Comparison of ENCODE assay signal across 10 mouse cellular contexts in the genomic region with DNA sequence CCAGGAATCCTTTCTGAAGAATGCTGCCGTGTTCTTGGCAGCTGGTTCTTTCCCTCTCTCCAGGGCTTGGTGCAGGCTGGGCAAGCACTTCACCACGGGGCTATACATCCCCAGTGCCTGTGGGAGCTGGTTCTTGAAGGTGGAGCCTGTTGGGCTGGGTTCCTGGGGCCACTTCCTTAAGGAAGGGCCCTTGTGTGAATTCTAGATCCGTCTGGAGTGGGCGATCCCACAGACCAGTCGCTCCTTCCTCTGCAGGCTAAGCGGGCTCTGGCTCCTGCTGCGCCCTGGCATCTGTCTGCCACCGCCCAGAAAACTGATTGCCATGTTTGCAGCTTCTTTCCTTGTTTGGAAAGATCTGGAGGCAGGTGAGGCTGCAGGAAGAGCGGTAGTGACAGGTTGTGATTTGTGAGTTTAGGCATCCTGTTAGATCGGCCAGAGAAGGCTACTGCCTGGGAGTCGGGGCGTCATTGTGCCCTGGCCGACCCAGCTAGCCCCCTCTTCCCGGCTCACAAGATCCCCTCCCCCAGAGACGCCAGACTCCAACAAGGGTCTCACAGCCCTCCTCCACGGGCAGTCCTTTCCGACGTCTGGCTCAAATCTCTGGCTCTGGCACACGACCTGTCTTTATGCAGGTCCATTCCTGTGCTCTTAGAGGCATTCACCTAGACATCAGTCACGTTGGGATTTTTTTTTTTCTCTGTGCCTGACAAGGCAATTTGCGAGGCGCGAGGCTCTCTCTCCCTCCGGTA.
DNase-seq lines count a peak whose midpoint lies in the region; ATAC-seq and TF ChIP-seq lines count a peak whose summit lies in the region.
"Had no signal": no experiment of that assay in that cellular context is flagged by ENCODE, and none has a peak within 500 bp of the region (broad histone marks: within the 10 kb centered on the region; RNA-seq: fewer than 3 reads in every experiment).

No protein-coding gene starts in this region.

- no peak for DNase-seq in kidney, adult 18-20 months
- no peak for DNase-seq in forebrain, postnatal 0 days
- peak; percentile 45 for DNase-seq in midbrain, embryonic 14.5 days
- no peak for DNase-seq in c-Kit-positive CD71-positive TER-119-positive erythroid progenitor cells, embryonic 14.5 days (ENCODE audit: low spot score)
- DNase-seq in thymus, postnatal 36 days: no peak
- DNase-seq in lung, postnatal 4 days: no peak
- DNase-seq: kidney, postnatal 25 days had no signal

- no peak for TF ChIP-seq POLR2A in cortical plate, adult 2 months (IDR thresholded peaks at IDR 0.05; ENCODE audit: extremely low read depth, insufficient read depth, low read length)

- WGBS in kidney, embryonic 14.5 days: 3% methylated on average over 24 of the region's 24 CpGs
- 2% methylated on average over 24 of the region's 24 CpGs for WGBS in forebrain, postnatal 0 days
- WGBS in midbrain, embryonic 14.5 days: 2% methylated on average over 24 of the region's 24 CpGs

- H3K27me3 ChIP-seq in kidney, embryonic 14.5 days (ENCODE audit: control insufficient read depth, insufficient read depth, low read length): peaks cover 37% of the 10 kb centered on the region
- peaks cover 7% of the 10 kb centered on the region; the same call in 1 of the 2 replicates for H3K27me3 ChIP-seq in forebrain, postnatal 0 days (ENCODE audit: insufficient read depth, low read length)
- peaks cover 28% of the 10 kb centered on the region for H3K27me3 ChIP-seq in midbrain, embryonic 14.5 days (ENCODE audit: control insufficient read depth, insufficient read depth, low read length)

- TF ChIP-seq CTCF in cortical plate, adult 2 months (IDR thresholded peaks at IDR 0.05; ENCODE audit: extremely low read depth, insufficient read depth, low read length): no peak
- TF ChIP-seq CTCF in forebrain, postnatal 0 days (IDR thresholded peaks at IDR 0.05; ENCODE audit: low read depth): no peak

- ATAC-seq in kidney, embryonic 14.5 days (ENCODE audit: low FRiP score, low TSS enrichment): no peak; the same call in 1 of the 2 replicates
- peak; percentile 23; the same call in 1 of the 2 replicates for ATAC-seq in forebrain, postnatal 0 days
- ATAC-seq in midbrain, embryonic 14.5 days (ENCODE audit: low FRiP score, low TSS enrichment): 0 out of 2 replicates have a peak, but pooled peaks have one; percentile 11

- H3K36me3 ChIP-seq in kidney, embryonic 14.5 days (ENCODE audit: control insufficient read depth, insufficient read depth, low read length): no peaks in the 10 kb centered on the region
- no peaks in the 10 kb centered on the region for H3K36me3 ChIP-seq in forebrain, postnatal 0 days (ENCODE audit: insufficient read depth)
- no peaks in the 10 kb centered on the region for H3K36me3 ChIP-seq in midbrain, embryonic 14.5 days (ENCODE audit: control insufficient read depth, insufficient read depth, low read length)

- peak overlapping the region; percentile 36 for H3K4me2 ChIP-seq in kidney, embryonic 14.5 days (replicated peaks; ENCODE audit: low read depth, low read length)
- H3K4me2 ChIP-seq in forebrain, postnatal 0 days (ENCODE audit: low read depth): peak overlapping the region; percentile 71
- H3K4me2 ChIP-seq in midbrain, embryonic 14.5 days (ENCODE audit: low read length): peak overlapping the region; percentile 60

- peak overlapping the region; percentile 28 for H3K4me3 ChIP-seq in kidney, embryonic 14.5 days (ENCODE audit: low read length)
- peak overlapping the region; percentile 17; the same call in 1 of the 2 replicates for H3K4me3 ChIP-seq in cortical plate, adult 2 months (ENCODE audit: insufficient read depth, low read length)
- H3K4me3 ChIP-seq in forebrain, postnatal 0 days (ENCODE audit: low read depth, low read length): peak overlapping the region; percentile 38
- H3K4me3 ChIP-seq in midbrain, embryonic 14.5 days (replicated peaks; ENCODE audit: low read depth, low read length): peak overlapping the region; percentile 30
- H3K4me3 ChIP-seq: myocyte had no signal

- no peak overlapping the region for H3K27ac ChIP-seq in kidney, embryonic 14.5 days (ENCODE audit: low read depth, low read length)
- H3K27ac ChIP-seq in cortical plate, adult 2 months (ENCODE audit: insufficient read depth, low read length): no peak overlapping the region
- H3K27ac ChIP-seq in forebrain, postnatal 0 days (ENCODE audit: low read depth, low read length): no peak overlapping the region
- peak overlapping the region; percentile 10; the same call in 1 of the 2 replicates for H3K27ac ChIP-seq in midbrain, embryonic 14.5 days (replicated peaks; ENCODE audit: low read depth, low read length)

- H3K9ac ChIP-seq in kidney, embryonic 14.5 days (ENCODE audit: low read depth, low read length): no peak overlapping the region
- peak overlapping the region; percentile 53 for H3K9ac ChIP-seq in forebrain, postnatal 0 days
- peak overlapping the region; percentile 30; the same call in 1 of the 2 replicates for H3K9ac ChIP-seq in midbrain, embryonic 14.5 days (replicated peaks; ENCODE audit: low read length)

- H3K9me3 ChIP-seq in kidney, embryonic 14.5 days (ENCODE audit: control insufficient read depth, low read length): no peaks in the 10 kb centered on the region
- H3K9me3 ChIP-seq in forebrain, postnatal 0 days (ENCODE audit: low read length): no peaks in the 10 kb centered on the region
- no peaks in the 10 kb centered on the region for H3K9me3 ChIP-seq in midbrain, embryonic 14.5 days (ENCODE audit: control insufficient read depth, low read length)

- H3K4me1 ChIP-seq in kidney, embryonic 14.5 days (ENCODE audit: control insufficient read depth, insufficient read depth, low read length): peaks cover 9% of the 10 kb centered on the region
- no peaks in the 10 kb centered on the region; the same call in 1 of the 2 replicates for H3K4me1 ChIP-seq in cortical plate, adult 2 months (ENCODE audit: control insufficient read depth, insufficient read depth, low read length)
- H3K4me1 ChIP-seq in forebrain, postnatal 0 days (ENCODE audit: insufficient read depth): peaks cover 7% of the 10 kb centered on the region; the same call in 1 of the 2 replicates
- peaks cover 21% of the 10 kb centered on the region for H3K4me1 ChIP-seq in midbrain, embryonic 14.5 days (ENCODE audit: control insufficient read depth, insufficient read depth, low read length)
